Mouse (Mus musculus): ENCODE data around the gene Fras1. TPM values are rescaled to one million over a fixed set of nuclear protein-coding genes. Genes with fewer than 3 reads are reported as not detected.

The Fras1 gene
- total RNA-seq, 2 experiments from 2014 or later = not detected

DNA sequence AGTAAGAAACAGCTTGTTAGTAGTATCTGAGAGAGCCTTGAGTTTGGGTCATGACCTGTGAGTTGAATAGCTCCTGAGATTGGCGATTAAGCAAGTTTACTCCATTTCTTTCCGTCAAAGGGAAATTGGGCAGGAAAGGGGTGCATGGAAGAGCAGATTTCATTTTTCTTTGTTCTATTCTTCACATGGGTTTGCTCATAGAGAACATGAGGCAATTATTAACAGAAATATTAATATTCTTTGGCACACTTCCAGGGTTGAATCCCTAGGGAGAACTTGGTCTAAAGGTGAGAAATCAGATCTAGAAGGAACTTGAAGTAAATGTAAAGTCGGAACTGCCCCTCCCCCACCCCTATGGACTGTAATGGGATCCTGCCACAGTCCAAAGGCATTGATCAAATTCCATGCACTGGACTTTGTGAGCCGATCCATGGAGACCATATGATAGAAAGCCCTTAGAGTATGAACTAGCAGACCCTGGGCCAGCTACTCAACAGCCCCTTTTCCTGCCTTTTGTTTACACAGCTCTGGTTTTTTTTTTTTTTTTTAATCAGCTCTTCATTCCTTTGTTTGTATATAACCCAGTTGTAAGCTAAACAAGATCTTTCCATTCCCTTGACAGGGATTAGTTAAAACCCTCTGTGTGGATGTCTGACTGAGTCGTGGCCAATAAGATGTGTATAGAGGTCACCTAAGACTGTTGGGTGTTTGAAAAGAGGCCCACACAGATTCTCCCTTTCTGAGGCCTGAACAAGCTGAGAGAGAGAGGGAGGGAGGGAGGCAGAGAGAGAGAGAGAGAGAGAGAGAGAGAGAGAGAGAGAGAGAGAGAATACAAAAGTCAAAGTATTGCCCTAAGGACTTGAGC, 22.3 kb downstream of the Fras1 start:
- ATAC-seq (replicated peaks; ENCODE audit: low FRiP score, poor library complexity, severe bottlenecking) = no peak

DNA sequence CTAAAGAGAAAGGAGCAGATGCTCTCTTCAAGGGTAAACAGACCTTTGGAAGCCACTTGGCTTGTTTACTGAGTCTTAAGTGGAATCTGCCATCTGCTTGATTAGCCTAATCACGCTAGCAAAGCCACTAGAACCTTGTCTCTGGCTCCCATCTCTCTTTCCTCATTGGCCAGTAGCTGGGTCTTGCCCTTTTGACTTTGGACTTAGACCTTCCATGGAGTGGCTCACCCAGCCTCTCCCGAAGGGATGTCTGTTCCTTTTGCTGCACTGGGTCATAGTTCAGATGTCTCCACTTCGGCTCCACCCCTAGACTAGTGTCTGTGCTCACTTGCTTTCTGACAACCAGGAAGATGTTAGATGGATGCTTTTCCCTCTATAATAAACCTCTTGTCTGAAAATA, 28.8 kb downstream of the Fras1 start:
- no peak for ATAC-seq (replicated peaks; ENCODE audit: low FRiP score, poor library complexity, severe bottlenecking)

DNA sequence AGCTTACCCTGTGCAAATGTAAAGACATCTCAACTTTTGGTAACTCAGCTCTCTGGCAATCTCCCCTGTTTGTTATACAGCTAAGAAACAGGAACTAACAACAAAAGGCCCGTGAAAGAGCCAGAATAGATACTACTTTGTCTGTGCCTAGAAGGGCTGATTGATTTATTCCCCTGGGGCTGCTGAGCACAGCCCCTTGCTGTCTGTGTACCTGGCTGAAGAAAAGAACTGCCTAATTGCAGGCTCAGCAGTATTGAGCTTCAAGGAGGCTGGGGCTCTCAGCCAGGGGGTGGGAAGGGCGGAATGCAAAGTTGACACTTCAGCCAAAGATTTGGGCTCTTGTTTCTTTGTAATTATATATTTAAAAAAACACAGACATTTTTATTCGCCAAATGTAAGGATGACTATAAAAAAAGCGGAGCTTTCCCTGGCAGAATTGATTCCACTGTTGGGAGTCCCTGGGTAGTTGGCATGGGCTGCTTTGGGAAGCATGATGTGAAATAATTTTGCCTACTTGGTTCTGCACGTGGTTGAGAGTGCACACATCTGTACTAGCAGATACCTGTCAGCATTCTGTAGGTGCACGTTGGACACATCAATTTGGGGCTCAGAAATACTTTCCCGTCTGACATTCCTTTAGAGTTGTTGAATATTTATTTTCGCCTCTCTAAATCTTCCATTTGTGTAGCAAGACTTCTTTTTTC, 31.5 kb downstream of the Fras1 start:
- no peak for ATAC-seq (replicated peaks; ENCODE audit: low FRiP score, poor library complexity, severe bottlenecking)

DNA sequence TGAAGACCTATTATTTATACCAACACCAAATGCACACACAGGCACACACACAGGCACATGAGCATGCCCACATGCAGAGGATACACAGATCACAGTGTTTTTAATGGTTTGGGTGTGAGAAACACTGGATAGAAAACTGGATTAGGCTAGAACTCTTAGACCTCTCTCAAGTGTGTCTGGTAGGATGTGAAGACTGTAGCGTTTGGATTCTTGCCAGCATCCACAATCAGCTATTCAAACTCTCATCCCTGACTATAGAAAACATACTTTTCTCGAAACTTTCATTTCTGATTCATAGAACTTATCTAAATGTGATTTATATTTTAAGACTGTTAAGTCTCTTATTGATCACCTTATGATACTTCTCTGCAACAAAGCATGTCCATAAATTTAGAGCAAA, 34.5 kb downstream of the Fras1 start:
- ATAC-seq (replicated peaks; ENCODE audit: low FRiP score, poor library complexity, severe bottlenecking) = no peak

DNA sequence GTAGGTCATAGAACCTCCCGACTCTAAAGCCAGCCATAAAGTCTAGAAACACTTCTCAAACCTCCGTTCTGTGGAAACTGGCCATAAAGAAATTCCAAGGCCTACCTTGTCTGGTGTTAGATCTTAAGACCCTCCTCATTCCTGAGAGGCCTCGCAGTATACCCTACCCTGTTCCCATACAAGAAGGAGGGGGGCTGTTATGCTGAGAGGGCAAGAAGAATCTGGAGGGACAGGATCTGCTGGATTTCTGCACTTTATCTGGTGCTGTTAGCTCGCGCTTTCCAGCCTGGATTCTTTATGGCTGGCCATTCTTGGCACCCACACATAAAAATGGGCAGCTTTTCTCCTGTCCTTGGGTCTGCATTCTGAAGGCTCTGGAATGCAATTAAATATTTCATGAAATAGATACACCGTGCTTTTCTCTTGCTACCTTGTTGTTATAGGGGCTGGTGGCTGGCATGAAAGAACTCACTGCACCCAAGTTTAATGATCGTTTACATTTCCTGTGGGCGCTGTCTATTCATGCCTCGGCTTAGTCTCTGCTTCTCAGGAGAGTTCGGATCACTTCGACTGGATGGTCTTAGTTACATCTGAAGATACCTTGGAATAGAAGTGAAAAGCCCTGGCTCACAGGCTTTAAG, 39.1 kb downstream of the Fras1 start:
- ATAC-seq (replicated peaks; ENCODE audit: low FRiP score, poor library complexity, severe bottlenecking) = no peak

DNA sequence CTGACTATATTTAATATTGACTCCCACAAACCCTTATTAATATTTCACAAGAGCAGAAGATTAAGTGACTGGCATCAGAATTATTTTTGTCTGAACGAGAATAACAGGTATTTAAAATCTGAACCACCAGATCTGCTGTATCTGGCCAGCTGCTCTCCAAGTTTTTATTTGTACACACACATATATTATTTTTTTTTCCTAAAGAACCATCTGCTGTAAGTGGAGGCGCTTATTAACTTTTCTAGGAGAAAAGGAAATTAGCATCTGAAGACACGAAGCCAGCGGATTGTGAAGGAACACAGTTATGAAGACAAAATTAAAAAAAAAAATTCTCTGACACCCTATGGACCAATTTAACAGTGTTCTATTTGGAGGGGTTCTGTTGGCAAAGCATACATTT, 43.4 kb downstream of the Fras1 start:
- no peak for ATAC-seq (replicated peaks; ENCODE audit: low FRiP score, poor library complexity, severe bottlenecking)

DNA sequence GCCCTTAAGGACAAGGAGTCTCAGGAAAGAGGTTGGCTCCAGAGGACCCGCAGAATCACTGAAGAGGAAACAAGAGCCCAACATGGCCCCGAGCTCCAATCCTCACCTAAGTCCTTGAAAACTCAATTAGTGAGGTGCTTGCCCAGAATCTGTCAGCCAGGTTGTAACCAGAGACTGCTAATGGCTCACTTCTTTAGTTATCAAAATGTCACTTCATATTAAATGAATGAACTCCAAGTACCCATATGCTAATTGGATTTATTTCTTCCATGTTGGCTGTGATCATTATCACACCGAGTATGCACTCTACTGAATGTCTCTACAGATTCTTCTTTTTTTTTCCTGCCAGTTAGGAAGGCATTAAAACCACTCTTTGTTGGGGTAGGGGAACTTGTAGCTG, 47.8 kb downstream of the Fras1 start:
- ATAC-seq (replicated peaks; ENCODE audit: low FRiP score, poor library complexity, severe bottlenecking) = no peak

DNA sequence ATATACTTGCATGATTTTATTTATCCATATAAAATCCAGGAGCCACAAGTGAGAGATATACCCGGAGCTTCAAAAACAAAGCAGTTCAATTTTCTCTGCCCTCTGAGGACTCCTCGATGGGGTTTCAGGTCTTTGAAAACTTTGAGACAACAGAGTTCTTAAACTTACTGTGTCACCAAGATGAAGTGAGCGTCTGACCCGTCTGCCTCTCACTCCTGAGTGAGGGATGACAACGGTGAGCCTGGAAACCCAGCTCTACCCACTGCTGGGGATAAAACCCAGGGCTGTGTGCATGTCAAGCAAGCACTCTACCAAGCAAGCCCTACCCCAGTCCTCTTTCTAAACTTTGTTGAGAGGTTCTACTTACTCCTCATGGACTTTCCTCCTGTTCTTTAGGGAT, 49.0 kb downstream of the Fras1 start:
- no peak for ATAC-seq (replicated peaks; ENCODE audit: low FRiP score, poor library complexity, severe bottlenecking)

DNA sequence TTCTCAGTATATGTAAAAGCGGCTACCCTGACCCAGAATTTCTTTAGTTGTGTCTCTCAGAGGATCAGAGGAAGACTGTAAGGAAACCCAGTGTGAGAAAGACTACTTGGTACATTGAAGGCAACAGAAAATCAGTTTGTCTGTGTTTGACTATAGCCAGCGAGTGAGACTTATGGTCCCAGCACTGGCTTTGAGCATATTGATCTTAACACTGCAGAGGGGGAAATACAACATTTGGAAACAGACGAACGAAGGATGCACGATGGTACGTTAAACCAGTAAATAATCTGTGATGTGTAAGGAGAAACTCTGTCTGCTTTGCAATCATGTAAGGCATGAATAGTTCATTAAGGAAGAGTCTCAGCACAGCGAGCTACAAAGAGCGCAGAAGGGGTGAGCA, 51.6 kb downstream of the Fras1 start:
- no peak for ATAC-seq (replicated peaks; ENCODE audit: low FRiP score, poor library complexity, severe bottlenecking)

DNA sequence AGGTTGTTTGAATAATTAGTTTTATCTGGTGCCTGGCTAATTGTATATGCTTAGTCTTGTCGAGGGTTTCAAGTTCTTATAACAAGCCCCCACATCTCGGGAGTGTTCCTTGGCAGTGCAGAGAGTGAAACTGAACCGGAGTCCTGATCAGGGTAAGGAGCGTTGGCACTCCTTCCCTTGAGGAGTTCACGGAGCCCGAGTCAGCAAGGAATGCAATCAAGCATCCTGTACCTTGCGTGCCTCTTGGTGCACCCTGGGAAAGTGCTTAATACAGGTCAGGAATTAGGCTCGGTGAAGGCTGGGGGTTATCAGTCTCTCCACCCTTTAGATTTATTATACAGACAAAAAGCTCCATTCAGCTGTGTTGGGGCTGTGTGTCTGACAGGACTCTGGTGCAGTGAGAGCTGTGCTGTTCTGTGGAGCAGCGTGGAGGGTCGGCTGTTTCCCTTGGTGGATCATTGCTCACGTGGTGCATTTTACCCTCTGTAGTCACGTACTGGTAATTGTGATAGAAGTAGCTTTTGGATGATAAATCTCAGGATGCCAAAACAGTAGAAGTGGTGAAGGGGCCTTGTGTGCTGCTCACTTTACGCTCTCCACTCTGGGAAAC, 55.9 kb downstream of the Fras1 start:
- no peak for ATAC-seq (replicated peaks; ENCODE audit: low FRiP score, poor library complexity, severe bottlenecking)

DNA sequence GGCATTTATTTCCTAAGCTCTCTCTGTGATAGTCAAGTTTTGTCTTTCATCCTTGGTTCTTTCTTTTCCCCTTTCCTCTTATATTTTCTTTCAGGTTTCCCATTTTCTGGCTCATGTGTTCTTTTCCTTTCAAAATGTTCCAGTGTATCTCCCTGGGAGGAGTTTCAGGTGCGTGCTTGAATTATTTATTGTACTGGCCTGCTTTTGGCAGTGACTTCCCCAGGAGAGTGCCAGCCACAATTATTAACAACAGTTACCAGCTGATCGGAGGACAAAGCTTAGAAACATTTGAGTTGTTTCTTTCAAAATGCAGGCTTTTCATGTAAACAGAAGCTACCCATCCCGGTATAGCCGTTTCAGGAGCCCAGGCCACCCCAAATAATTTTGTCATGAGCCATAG, 64.1 kb downstream of the Fras1 start:
- ATAC-seq (replicated peaks; ENCODE audit: low FRiP score, poor library complexity, severe bottlenecking) = no peak

DNA sequence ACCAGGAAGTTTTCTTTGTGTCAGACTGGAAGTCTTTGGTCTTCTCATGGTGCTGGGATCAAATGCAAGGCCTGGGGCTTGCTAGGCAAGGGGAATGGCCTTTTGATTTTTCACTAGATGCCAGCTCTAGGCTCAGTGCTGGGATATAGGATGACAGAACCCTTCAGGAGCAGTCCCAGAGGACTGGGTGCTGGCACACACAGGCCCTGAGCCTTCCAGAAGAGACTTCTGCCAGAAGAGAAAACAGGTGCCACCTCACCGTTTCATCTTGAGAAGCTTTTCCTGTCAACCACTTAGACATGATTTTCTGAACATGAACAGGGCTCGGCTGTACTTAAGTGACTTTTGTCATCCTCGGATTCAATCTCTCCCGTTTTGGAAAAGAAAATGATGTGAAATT, 66.1 kb downstream of the Fras1 start:
- no peak for ATAC-seq (replicated peaks; ENCODE audit: low FRiP score, poor library complexity, severe bottlenecking)

DNA sequence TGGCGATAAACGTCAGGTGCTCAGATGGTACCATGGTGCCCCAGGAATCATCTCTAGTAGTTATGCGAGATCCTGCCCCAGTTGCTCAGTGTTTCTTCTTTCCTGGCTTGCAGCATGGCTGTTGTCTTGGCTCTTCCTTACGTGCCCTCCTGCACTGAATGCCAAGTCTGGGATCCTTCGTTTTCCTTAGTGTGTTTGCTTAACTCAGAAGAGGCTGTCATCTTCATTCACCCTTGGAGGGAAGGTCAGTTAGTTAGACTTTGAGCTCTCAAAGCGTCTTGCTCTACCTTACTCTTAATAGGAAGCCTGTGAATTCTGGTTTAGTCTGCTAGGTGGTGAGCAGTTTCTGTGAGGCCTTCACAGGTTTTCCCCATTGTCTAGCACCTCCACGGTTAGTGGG, 73.7 kb downstream of the Fras1 start:
- ATAC-seq (replicated peaks; ENCODE audit: low FRiP score, poor library complexity, severe bottlenecking) = no peak

DNA sequence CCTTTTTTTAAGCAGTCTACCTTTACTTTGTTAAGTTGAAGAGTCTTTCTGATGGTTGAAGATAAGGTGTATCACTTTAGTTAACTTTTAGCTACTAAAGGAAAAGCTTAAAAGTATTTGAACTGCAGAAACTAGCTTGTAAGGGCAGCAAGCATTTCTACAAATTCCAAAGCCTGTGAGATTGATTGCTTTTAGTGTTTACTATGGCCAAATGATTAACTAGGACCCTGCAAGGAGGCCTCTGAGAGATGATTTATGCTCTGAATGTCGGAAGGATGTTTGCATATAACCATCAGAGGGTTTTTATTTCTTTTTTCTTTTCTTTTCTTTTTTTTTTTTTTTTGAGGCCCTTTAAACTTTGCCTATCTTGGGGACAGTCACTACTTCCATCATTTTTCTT, 78.3 kb downstream of the Fras1 start:
- no peak for ATAC-seq (replicated peaks; ENCODE audit: low FRiP score, poor library complexity, severe bottlenecking)

DNA sequence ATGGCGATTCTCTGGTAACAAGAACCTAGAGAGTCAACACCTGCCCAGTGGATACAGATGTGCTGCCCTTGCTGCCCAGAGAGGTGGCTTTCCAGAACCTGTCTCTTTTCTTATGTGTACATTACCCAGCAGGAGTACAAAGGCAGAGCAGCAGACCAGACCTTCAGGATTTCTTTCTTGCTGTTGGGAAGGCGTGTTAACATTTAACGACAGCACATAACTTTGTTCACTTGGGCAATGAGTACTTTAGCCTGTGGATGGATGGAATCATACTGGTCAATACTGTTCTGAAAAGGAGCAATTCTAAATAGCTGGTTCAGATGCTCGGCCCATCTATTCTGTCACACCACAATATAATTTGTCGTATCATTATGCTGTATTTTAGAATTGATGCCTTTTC, 79.6 kb downstream of the Fras1 start:
- ATAC-seq (replicated peaks; ENCODE audit: low FRiP score, poor library complexity, severe bottlenecking) = no peak

DNA sequence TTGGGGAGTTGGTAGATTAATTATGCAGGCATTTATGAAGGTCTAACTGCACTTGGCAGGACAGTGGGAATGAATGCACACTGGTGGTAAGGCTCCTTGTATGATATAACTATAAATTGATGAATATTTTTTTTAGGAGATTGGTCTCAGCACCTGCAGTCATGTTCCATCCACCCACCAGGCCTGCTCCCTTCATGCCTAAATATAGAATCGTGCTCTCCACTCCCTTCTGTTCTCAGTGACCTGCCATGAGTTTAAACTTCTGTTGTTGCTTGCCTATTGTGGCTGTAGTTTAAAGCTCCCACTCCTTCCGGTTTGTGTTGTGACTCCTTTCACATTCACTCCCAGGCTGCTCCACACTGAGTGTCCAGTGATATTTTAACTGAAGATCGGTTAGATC, 80.7 kb downstream of the Fras1 start:
- no peak for ATAC-seq (replicated peaks; ENCODE audit: low FRiP score, poor library complexity, severe bottlenecking)

DNA sequence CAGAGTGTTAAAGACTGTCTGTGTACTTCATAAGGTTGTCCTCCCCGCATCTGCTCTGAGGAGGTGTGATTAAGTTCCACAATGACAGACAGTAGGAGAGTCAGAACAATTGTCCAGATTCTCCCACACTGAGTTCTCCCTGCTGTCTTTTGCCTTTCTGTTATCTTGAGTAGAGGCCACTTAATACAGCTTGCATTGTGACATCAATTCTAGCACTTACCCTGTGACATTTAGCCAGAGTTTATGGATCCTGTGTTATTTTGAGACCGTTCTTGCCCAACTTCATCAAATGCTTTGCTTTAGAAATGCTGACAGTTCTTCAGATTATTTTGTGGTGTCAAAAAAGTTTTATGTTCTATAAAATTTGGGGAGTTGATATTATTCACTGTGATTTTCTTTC, 81.5 kb downstream of the Fras1 start:
- ATAC-seq (replicated peaks; ENCODE audit: low FRiP score, poor library complexity, severe bottlenecking) = no peak

DNA sequence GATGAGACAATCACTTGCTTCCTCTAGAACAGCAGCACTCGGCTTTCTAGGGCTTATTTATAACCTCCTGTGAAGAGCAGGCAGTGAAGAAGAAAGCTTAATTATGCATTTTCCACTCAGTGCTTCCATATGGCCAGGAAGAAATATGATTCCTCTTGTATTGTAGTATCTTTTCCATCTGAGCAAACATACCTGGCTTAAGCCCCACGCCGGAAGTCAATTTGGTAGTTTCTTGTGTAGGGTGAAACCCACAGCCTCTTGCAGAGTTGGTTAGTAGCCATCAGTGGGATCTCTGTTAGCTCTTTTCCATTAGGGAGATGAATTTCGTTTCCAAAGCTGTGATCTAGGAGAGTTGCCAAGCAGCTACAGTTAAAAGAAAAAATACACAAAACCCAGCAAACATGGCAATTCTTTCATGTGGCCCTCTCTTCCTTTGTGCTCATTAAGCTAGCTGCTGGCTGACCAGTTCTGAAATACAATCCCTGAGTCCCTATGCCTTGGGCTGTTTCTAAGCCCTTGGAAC, 83.7 kb downstream of the Fras1 start:
- ATAC-seq (replicated peaks; ENCODE audit: low FRiP score, poor library complexity, severe bottlenecking) = no peak

DNA sequence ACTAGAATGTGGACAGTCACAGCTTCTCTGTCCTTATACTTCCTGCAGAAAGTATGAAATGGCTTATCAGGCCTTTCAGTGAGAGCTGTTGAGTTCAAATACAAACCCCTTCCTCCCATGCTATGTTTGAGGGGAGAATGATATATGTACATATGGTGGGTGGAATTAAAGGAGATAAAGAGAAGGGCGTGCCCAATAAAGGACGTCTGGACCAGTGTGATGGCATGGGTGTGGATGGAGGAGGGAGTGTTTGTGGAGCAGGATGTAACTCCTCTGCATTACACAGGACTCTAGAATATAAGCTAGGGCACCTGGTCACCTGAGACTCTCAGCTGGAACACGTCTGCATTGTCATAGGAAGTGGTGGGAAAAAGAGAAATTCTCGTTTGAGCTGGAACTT, 85.8 kb downstream of the Fras1 start:
- ATAC-seq (replicated peaks; ENCODE audit: low FRiP score, poor library complexity, severe bottlenecking) = no peak

DNA sequence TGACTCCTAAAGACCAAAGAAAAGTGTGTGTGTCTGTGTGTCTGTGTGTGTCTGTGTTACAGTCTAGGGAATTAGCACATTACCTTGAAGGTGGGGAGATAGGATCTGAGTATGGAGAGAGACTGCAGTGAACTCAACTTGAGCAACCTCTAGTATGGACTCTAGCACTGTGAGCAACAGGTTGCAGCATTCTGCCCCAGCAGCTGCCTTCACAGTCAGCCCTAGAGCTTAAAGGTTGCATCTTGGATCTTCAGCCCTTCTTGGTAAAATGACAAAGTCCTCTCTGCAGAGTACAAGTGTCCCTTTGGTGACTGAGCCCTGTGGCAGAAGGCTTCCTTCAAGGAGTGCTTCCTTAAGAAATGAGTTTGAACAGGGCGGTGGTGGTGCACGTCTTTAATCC, 88.4 kb downstream of the Fras1 start:
- no peak for ATAC-seq (replicated peaks; ENCODE audit: low FRiP score, poor library complexity, severe bottlenecking)
